In genomic region chr8:93398044-93398443, GRCm38 (mm10) we compare ENCODE assay signal across 9 mouse cellular contexts. TPM values are rescaled to one million over a fixed set of nuclear protein-coding genes. Genes with fewer than 3 reads are reported as not detected.
DNase-seq lines count a peak whose midpoint lies in the region; ATAC-seq and TF ChIP-seq lines count a peak whose summit lies in the region.
"Had no signal": no experiment of that assay in that cellular context is flagged by ENCODE, and none has a peak within 500 bp of the region (broad histone marks: within the 10 kb centered on the region; RNA-seq: fewer than 3 reads in every experiment).

No protein-coding gene starts in this region.

- no peak for ATAC-seq in kidney, postnatal 0 days (replicated peaks; ENCODE audit: low FRiP score, low read depth)
- no peak for ATAC-seq in kidney, embryonic 14.5 days (ENCODE audit: low FRiP score, low TSS enrichment)
- no peak for ATAC-seq in granulocyte monocyte progenitor cell, adult 5-6 weeks (replicated peaks; ENCODE audit: poor library complexity, severe bottlenecking)

- H3K36me3 ChIP-seq in kidney, postnatal 0 days (ENCODE audit: insufficient read depth, low read length) = no peaks in the 10 kb centered on the region
- H3K36me3 ChIP-seq in kidney, embryonic 14.5 days (ENCODE audit: control insufficient read depth, insufficient read depth, low read length) = no peaks in the 10 kb centered on the region

- H3K9ac ChIP-seq in kidney, postnatal 0 days (ENCODE audit: low read depth, low read length) = no peak overlapping the region
- no peak overlapping the region for H3K9ac ChIP-seq in kidney, embryonic 14.5 days (ENCODE audit: low read depth, low read length)

- no peaks in the 10 kb centered on the region for H3K27me3 ChIP-seq in kidney, postnatal 0 days (ENCODE audit: insufficient read depth, low read length)
- no peaks in the 10 kb centered on the region for H3K27me3 ChIP-seq in kidney, embryonic 14.5 days (ENCODE audit: control insufficient read depth, insufficient read depth, low read length)

- peak; percentile 72 for TF ChIP-seq CTCF in kidney, postnatal 0 days (IDR thresholded peaks at IDR 0.05; ENCODE audit: low read depth)

- no peaks in the 10 kb centered on the region for H3K4me1 ChIP-seq in kidney, postnatal 0 days (replicated peaks; ENCODE audit: insufficient read depth, low read length)
- no peaks in the 10 kb centered on the region for H3K4me1 ChIP-seq in kidney, embryonic 14.5 days (ENCODE audit: control insufficient read depth, insufficient read depth, low read length)

- H3K9me3 ChIP-seq in kidney, postnatal 0 days (replicated peaks; ENCODE audit: low read length) = no peaks in the 10 kb centered on the region
- H3K9me3 ChIP-seq in kidney, embryonic 14.5 days (ENCODE audit: control insufficient read depth, low read length) = no peaks in the 10 kb centered on the region

- H3K4me3 ChIP-seq in kidney, postnatal 0 days (replicated peaks; ENCODE audit: low read depth, low read length) = no peak overlapping the region
- no peak overlapping the region for H3K4me3 ChIP-seq in kidney, embryonic 14.5 days (ENCODE audit: low read length)

- H3K27ac ChIP-seq in kidney, postnatal 0 days = no peak overlapping the region
- H3K27ac ChIP-seq in kidney, embryonic 14.5 days (ENCODE audit: low read depth, low read length) = no peak overlapping the region

- DNase-seq in embryo, embryonic 11 days = peak; percentile 16
- no peak for DNase-seq in embryo, embryonic 9.5 days (ENCODE audit: extremely low spot score)
- DNase-seq in kidney, postnatal 0 days (ENCODE audit: low spot score) = peak; percentile 57
- DNase-seq in 3T3-L1 (ENCODE audit: low read depth, low spot score) = peak; percentile 64
- peak; percentile 6 to 9 for DNase-seq in heart, postnatal 36 days
- no peak for DNase-seq in neural tube, embryonic 10.5 days (ENCODE audit: extremely low spot score, low spot score)
- DNase-seq: adrenal gland, adult 8-10 months had no signal

- H3K4me2 ChIP-seq in kidney, postnatal 0 days (ENCODE audit: low read length) = no peak overlapping the region
- no peak overlapping the region for H3K4me2 ChIP-seq in kidney, embryonic 14.5 days (replicated peaks; ENCODE audit: low read depth, low read length)

- intact Hi-C loops in heart, postnatal 36 days (cut with DNase I) = loop anchor here (1.0 to 5.0 kb wide), 4 partner anchors 176 to 387 kb away; partner anchors contain the start of gene Ces1d

- 39% methylated on average over 1 of the region's 1 CpGs for WGBS in kidney, postnatal 0 days
- WGBS in kidney, embryonic 14.5 days = 37% methylated on average over 1 of the region's 1 CpGs

RNA-seq across cellular contexts. Expression of gene Ces1h, which starts 18.5 kb away (rescaled TPM):
- not detected in 2 replicates for polyA plus RNA-seq in kidney, postnatal 0 days (2015; fragmentation: Nextera tagmentation; extraction: Ambion mirVana)
- polyA plus RNA-seq in kidney, embryonic 14.5 days (2014; fragmentation: Nextera tagmentation; extraction: Ambion mirVana) = not detected in 2 replicates
- not detected for total RNA-seq in heart, postnatal 36 days (2021)
- total RNA-seq in granulocyte monocyte progenitor cell, adult 5-6 weeks (2014; fragmentation: Nextera tagmentation) = not detected in 2 replicates
- total RNA-seq in granulocyte monocyte progenitor cell, adult 5-6 weeks (2017) = not detected in 2 replicates
- total RNA-seq: adrenal gland, adult 8-10 months had no signal

Comparison
In these comparisons a context has a peak if more than half of its experiments do, and no peak if none do; other contexts are left out.
1. DNase-seq: peak in embryo, embryonic 11 days (single experiment), kidney, postnatal 0 days (single experiment), 3T3-L1 (single experiment) and heart, postnatal 36 days (2 of 2); none in embryo, embryonic 9.5 days (single experiment) and neural tube, embryonic 10.5 days (single experiment).